Mouse (Mus musculus) lung, postnatal 0 days (tissue): ENCODE measurements around the gene Hoxa13. TPM values are rescaled to one million over a fixed set of nuclear protein-coding genes. Genes with fewer than 3 reads are reported as not detected.

Source experiments
- ATAC-seq: fragments of 200-750 bp; cut with Nextera tagmentation; 2 replicates; pipeline ENCODE4 v1.8.0; 2017; ENCODE audit warnings: moderate library complexity
- DNase-seq: peaks from one replicate; pipeline ENCODE4 v3.0.0-alpha.2; 2016; ENCODE audit warnings: low spot score
- H3K27ac ChIP-seq: fragments of 300-500 bp; sonication (generic); 2 replicates; pipeline ENCODE4 v1.5.1; 2014; ENCODE audit warnings: antibody characterized with exemption, mild to moderate bottlenecking, low read length, mixed read lengths
- H3K27me3 ChIP-seq: fragments of 300-500 bp; sonication (generic); replicated peaks from 2 replicates; pipeline ENCODE4 v1.6.1; 2014; ENCODE audit warnings: low read length, mixed read lengths; ENCODE audit not compliant: insufficient read depth
- H3K36me3 ChIP-seq: fragments of 300-500 bp; sonication (generic); 2 replicates; pipeline ENCODE4 v1.6.1; 2014; ENCODE audit warnings: low read length, mixed read lengths; ENCODE audit not compliant: insufficient read depth
- H3K4me1 ChIP-seq: fragments of 300-500 bp; sonication (generic); 2 replicates; pipeline ENCODE4 v1.6.1; 2014; ENCODE audit warnings: antibody characterized with exemption, low read depth, low read length, mixed read lengths; ENCODE audit not compliant: insufficient read depth
- H3K4me2 ChIP-seq: fragments of 300-500 bp; sonication (generic); replicated peaks from 2 replicates; pipeline ENCODE4 v1.6.1; 2014; ENCODE audit warnings: low read depth, mild to moderate bottlenecking, low read length, moderate library complexity, mixed read lengths
- H3K4me3 ChIP-seq: fragments of 300-500 bp; sonication (generic); 2 replicates; pipeline ENCODE4 v1.5.1; 2014; ENCODE audit warnings: low read depth, low read length
- H3K9ac ChIP-seq: fragments of 300-500 bp; sonication (generic); replicated peaks from 2 replicates; pipeline ENCODE4 v1.6.1; 2014; ENCODE audit warnings: low read depth, mild to moderate bottlenecking
- H3K9me3 ChIP-seq: fragments of 300-500 bp; sonication (generic); 2 replicates; pipeline ENCODE4 v1.6.1; 2016; ENCODE audit warnings: low read length, mixed read lengths
- CTCF ChIP-seq: IDR thresholded peaks from 2 replicates; pipeline ENCODE4 v1.5.1; 2016; ENCODE audit warnings: antibody characterized with exemption, mild to moderate bottlenecking
- EP300 ChIP-seq: IDR thresholded peaks from 2 replicates; pipeline ENCODE4 v1.6.1; 2016; ENCODE audit warnings: antibody characterized with exemption, mild to moderate bottlenecking, control low read depth
- WGBS: fragments of 180-500 bp; shearing (Covaris S2); extraction: QIAGEN DNeasy Blood & Tissue Kit; methylation state at CpG from one replicate; pipeline ENCODE4 v1.1.7; 2014; 5-methylcytosine and 5-hydroxymethylcytosine counted together
- polyA plus RNA-seq: library from polyadenylated mRNA; unstranded; fragments of >200 nt; fragmentation: Nextera tagmentation; extraction: Ambion mirVana; gene quantifications from 2 replicates; pipeline ENCODE4 v1.2.1, GENCODE M21; 2015

Gene Hoxa13
- polyA plus RNA-seq, 1 experiment from 2014 or later = not detected

DNA sequence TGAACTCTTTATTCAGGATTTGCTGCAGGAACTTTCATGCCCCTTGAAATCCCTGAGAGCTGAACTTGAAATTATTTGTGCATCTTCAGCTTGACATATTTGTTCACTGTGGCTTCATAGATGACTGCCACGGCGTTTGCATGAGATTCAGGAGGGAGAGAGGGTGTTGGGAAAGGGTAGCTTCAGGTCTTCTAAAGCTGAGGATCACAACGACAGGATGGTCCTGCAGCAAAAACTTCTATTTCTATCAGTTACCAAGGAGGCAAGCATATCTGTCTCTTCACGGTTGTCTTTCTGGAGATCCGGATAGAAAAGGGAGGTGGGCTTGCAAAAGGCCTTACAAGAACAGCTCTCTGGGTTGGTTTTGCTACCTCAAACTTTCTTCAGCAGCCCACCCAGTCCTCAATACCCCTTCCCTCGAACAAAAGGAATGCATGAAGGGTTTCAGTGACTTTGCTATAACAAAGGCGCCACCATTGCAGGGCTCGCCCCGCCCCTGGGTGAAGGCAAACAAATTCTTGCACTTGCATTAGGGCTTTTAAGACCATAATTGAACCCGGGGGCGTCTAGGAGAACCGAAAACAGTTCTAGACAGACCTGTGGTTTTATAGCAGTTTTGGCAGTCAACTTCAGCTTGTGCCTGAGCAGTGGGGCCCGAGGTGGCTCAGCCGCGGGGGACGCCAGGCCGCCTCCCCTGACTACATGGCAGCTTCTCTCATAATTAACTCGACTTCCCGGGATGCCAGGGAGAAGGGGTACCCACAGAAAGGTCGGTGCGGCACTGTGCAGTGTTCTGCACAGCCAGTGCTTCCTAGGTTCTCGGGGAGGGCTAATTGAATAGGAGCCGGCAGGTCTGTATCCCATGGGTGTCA lies 12.7 kb downstream of the Hoxa13 start:
- Histone ChIP-seq H3K36me3 (no peaks in the 10 kb centered on the region), H3K4me1 (no peaks in the 10 kb centered on the region), H3K4me3 (no peak overlapping the region), H3K4me2 (no peak overlapping the region), H3K27ac (no peak overlapping the region), H3K9me3 (no peaks in the 10 kb centered on the region), H3K27me3 (peaks cover 94% of the 10 kb centered on the region), H3K9ac (no peak overlapping the region)
- no peak for DNase-seq
- no peak for TF ChIP-seq CTCF
- TF ChIP-seq EP300 = no peak
- ATAC-seq = no peak
- 2% methylated on average over 23 of the region's 23 CpGs for WGBS

- Histone ChIP-seq H3K36me3 (no peaks in the 10 kb centered on the region), H3K4me1 (no peaks in the 10 kb centered on the region), H3K27me3 (peaks cover 94% of the 10 kb centered on the region), H3K9ac (no peak overlapping the region), H3K9me3 (no peaks in the 10 kb centered on the region), H3K27ac (no peak overlapping the region), H3K4me2 (no peak overlapping the region), H3K4me3 (no peak overlapping the region)
- no peak for TF ChIP-seq CTCF
- TF ChIP-seq EP300 = no peak
- DNase-seq = no peak
- ATAC-seq = no peak
- WGBS = 8% methylated on average over 3 of the region's 3 CpGs
These were observed 13.8 kb downstream of the Hoxa13 start for GRCm38 (mm10) chr6:52246916-52247315.

DNA sequence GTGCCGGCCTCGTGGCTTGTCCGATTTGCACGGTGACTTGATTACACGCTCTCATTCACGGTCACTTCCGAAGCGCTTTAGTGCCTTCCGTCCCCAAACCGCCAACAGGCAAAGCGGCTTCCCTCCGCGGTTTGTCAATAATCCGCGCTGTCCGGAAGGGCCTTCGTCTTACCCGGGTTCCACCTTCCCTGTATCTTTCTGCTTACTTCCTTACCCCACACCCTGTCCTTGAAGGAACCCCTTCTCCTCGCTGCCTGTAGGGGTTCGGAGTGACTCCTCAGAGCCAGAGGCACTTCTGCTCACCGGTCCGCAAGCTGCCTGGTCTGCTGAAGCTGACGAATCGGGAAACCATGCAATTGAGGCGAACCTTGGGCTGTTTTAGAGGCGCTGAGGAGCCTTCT lies 14.3 kb downstream of the Hoxa13 start:
- no peak overlapping the region for H3K27ac ChIP-seq
- no peak overlapping the region for H3K9ac ChIP-seq
- peaks cover 94% of the 10 kb centered on the region for H3K27me3 ChIP-seq
- H3K9me3 ChIP-seq = no peaks in the 10 kb centered on the region
- DNase-seq = no peak
- no peak for ATAC-seq
- TF ChIP-seq CTCF = no peak
- no peak for TF ChIP-seq EP300
- H3K4me3 ChIP-seq = no peak overlapping the region
- no peaks in the 10 kb centered on the region for H3K4me1 ChIP-seq
- H3K36me3 ChIP-seq = no peaks in the 10 kb centered on the region
- H3K4me2 ChIP-seq = no peak overlapping the region
- under 1% methylated on average over 26 of the region's 26 CpGs for WGBS

GRCm38 (mm10) chr6:52245757-52246142 lies 14.9 kb downstream of the Hoxa13 start, which contains the start of gene Hoxa11:
Gene Hoxa11, minus strand, starts transcription at chr6:52245810.
- 0 out of 2 replicates have a peak within 1 kb of the TSS, but pooled peaks have one; percentile 5 for H3K4me2 ChIP-seq
- no peak for ATAC-seq

GRCm38 (mm10) chr6:52245040-52245756 lies 15.5 kb downstream of the Hoxa13 start:
- no peak overlapping the region for H3K9ac ChIP-seq
- no peak overlapping the region; the same call in 1 of the 2 replicates for H3K4me3 ChIP-seq

More at GRCm38 (mm10) chr6:52245757-52246142, 14.9 kb downstream of the Hoxa13 start, which contains the start of gene Hoxa11:
- Histone ChIP-seq H3K4me1 (no peaks in the 10 kb centered on the region), H3K9ac (no peak within 1 kb of the TSS), H3K27ac (no peak within 1 kb of the TSS), H3K4me3 (no peak within 1 kb of the TSS; the same call in 1 of the 2 replicates), H3K27me3 (peaks cover 94% of the 10 kb centered on the region), H3K36me3 (no peaks in the 10 kb centered on the region), H3K9me3 (no peaks in the 10 kb centered on the region)
- TF ChIP-seq EP300 (no peak), CTCF (no peak)
- no peak for DNase-seq
- under 1% methylated on average over 20 of the region's 20 CpGs for WGBS

GRCm38 (mm10) chr6:52244471-52245039 lies 16.1 kb downstream of the Hoxa13 start:
- H3K27me3 ChIP-seq = peaks cover 95% of the 10 kb centered on the region
- H3K36me3 ChIP-seq = no peaks in the 10 kb centered on the region
- no peak for DNase-seq
- no peak for TF ChIP-seq CTCF
- TF ChIP-seq EP300 = no peak
- H3K9me3 ChIP-seq = no peaks in the 10 kb centered on the region
- H3K9ac ChIP-seq = no peak overlapping the region
- WGBS = 3% methylated on average over 23 of the region's 23 CpGs
- H3K4me3 ChIP-seq = no peak overlapping the region; the same call in 1 of the 2 replicates
- no peaks in the 10 kb centered on the region; the same call in 1 of the 2 replicates for H3K4me1 ChIP-seq
- no peak overlapping the region for H3K27ac ChIP-seq
- H3K4me2 ChIP-seq = 0 out of 2 replicates have a peak overlapping the region, but pooled peaks have one; percentile 5
- no peak for ATAC-seq

More at GRCm38 (mm10) chr6:52245040-52245756, 15.5 kb downstream of the Hoxa13 start:
- Histone ChIP-seq H3K27me3 (peaks cover 95% of the 10 kb centered on the region), H3K4me2 (0 out of 2 replicates have a peak overlapping the region, but pooled peaks have one; percentile 5), H3K9me3 (no peaks in the 10 kb centered on the region), H3K4me1 (no peaks in the 10 kb centered on the region; the same call in 1 of the 2 replicates), H3K36me3 (no peaks in the 10 kb centered on the region), H3K27ac (no peak overlapping the region)
- DNase-seq (no peak), ATAC-seq (no peak)
- under 1% methylated on average over 69 of the region's 71 CpGs for WGBS
- TF ChIP-seq EP300 (no peak), CTCF (no peak)
